Mouse (Mus musculus): ENCODE measurements around the gene Slc12a1.
"Not testable (repeated sequence)": the region's sequence is repeated elsewhere in the genome, so short reads cannot be mapped to it uniquely, and the experiment has no call there.

Slc12a1 gene

DNA sequence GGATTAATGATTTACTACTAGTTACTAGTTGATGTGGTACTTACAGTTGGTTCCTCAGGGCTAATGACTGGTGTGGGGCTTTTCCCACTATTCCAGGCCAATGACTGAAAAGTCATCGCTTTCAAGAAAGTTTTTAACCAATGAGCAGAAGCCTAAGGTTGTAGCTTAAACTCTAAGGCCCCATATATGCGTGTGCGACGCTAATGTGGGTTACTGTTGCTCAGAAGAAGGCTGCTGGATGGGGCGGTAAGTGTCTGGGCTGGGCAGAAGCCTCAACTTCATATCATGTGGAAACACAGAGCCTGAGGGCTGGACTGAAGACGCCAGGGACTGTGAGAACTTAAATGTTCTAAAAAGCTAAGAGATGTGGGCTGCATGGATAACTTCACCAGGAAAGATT is at the start of gene Slc12a1:
Gene Slc12a1 (plus strand): TSS at position 118 of the 400 bp plus-strand sequence.
- in situ Hi-C loops (cut with MboI; ENCODE audit: low pct_unique_long_range_greater_than_20kb in 1 of 2, low sequenced_read_pairs in 2 of 2, unreplicated experiment in 1 of 2) = no loop called here

GRCm38 (mm10) chr2:125104491-125104890 is 47.8 kb upstream of the Slc12a1 start:
- in situ Hi-C loops (cut with MboI; ENCODE audit: low pct_unique_long_range_greater_than_20kb in 1 of 2, low sequenced_read_pairs in 2 of 2, unreplicated experiment in 1 of 2) = not testable (repeated sequence)

GRCm38 (mm10) chr2:125106536-125106935 is 45.8 kb upstream of the Slc12a1 start:
- in situ Hi-C loops (cut with MboI; ENCODE audit: low pct_unique_long_range_greater_than_20kb in 1 of 2, low sequenced_read_pairs in 2 of 2, unreplicated experiment in 1 of 2) = not testable (repeated sequence)

DNA sequence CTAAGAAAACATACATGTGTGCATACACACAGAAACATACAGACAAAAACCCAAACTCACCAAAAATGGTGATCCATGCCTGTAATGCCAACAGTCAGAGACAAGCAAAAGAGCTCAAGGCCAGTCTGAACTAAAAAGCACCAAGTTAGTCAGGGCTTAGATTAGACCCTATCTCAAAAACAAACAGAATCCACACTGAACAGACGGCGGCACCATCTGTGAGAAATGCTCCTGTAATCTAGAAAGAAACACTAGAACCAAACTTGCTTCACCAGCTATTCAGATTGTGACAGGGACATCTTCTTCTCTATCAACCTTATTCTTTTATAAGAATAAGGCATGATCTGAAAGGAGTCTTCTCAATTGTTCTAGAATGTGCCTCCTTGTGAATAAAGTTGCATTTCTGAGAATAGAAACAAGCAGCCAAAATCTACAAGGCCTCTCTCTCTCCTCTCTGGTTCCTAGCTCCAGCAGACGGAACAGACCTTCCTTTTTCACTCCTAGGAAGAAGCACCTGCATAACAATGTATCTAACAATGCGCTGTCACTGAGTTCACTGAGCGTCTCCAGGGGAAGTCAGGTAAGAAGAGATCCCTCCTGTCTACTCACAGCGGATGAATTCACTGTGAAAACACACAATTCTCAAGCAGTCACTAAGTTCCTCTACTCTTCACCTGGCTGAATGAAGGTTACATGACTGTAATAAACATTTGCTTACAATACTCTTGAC is 32.8 kb upstream of the Slc12a1 start:
- in situ Hi-C loops (cut with MboI; ENCODE audit: low pct_unique_long_range_greater_than_20kb in 1 of 2, low sequenced_read_pairs in 2 of 2, unreplicated experiment in 1 of 2) = no loop called here

- in situ Hi-C loops (cut with MboI; ENCODE audit: low pct_unique_long_range_greater_than_20kb in 1 of 2, low sequenced_read_pairs in 2 of 2, unreplicated experiment in 1 of 2) = no loop called here
Measured at GRCm38 (mm10) chr2:125122288-125122623, 30.0 kb upstream of the Slc12a1 start.

- in situ Hi-C loops (cut with MboI; ENCODE audit: low pct_unique_long_range_greater_than_20kb in 1 of 2, low sequenced_read_pairs in 2 of 2, unreplicated experiment in 1 of 2) = no loop called here
Measured at GRCm38 (mm10) chr2:125122624-125123476, 29.5 kb upstream of the Slc12a1 start.

GRCm38 (mm10) chr2:125123477-125123852 is 28.8 kb upstream of the Slc12a1 start, which contains the start of gene Myef2:
Gene Myef2 (minus strand): TSS chr2:125123661.
- in situ Hi-C loops (cut with MboI; ENCODE audit: low pct_unique_long_range_greater_than_20kb in 1 of 2, low sequenced_read_pairs in 2 of 2, unreplicated experiment in 1 of 2) = no loop called here

DNA sequence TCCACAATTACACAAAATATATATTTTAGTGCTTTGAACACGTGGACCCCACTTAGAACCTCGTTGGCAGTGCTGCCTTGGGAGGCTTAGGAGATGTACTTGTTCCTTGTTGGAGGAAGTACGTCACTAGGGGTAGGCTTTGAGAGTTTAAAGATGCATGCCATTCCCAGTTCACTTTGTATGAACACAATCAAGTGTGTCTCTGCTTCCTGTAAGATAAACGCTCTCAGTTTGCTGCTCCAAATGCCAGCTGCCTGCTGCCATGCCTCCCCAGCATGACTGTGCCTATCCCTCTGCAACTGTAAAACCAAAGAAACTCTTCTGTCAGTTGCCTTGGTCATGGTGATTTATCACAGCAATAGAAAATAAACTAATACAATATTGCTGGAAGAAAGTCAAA is 26.5 kb upstream of the Slc12a1 start:
- in situ Hi-C loops (cut with MboI; ENCODE audit: low pct_unique_long_range_greater_than_20kb in 1 of 2, low sequenced_read_pairs in 2 of 2, unreplicated experiment in 1 of 2) = no loop called here

GRCm38 (mm10) chr2:125126792-125127191 is 25.5 kb upstream of the Slc12a1 start:
- in situ Hi-C loops (cut with MboI; ENCODE audit: low pct_unique_long_range_greater_than_20kb in 1 of 2, low sequenced_read_pairs in 2 of 2, unreplicated experiment in 1 of 2) = no loop called here

GRCm38 (mm10) chr2:125134113-125134512 is 18.2 kb upstream of the Slc12a1 start:
- in situ Hi-C loops (cut with MboI; ENCODE audit: low pct_unique_long_range_greater_than_20kb in 1 of 2, low sequenced_read_pairs in 2 of 2, unreplicated experiment in 1 of 2) = no loop called here

- in situ Hi-C loops (cut with MboI; ENCODE audit: low pct_unique_long_range_greater_than_20kb in 1 of 2, low sequenced_read_pairs in 2 of 2, unreplicated experiment in 1 of 2) = no loop called here
Measured at GRCm38 (mm10) chr2:125135903-125136811, 16.1 kb upstream of the Slc12a1 start, which contains the start of gene Ctxn2. Gene Ctxn2 (plus strand): TSS chr2:125136692.

- in situ Hi-C loops (cut with MboI; ENCODE audit: low pct_unique_long_range_greater_than_20kb in 1 of 2, low sequenced_read_pairs in 2 of 2, unreplicated experiment in 1 of 2) = no loop called here
Measured at GRCm38 (mm10) chr2:125136846-125137245, 15.5 kb upstream of the Slc12a1 start.

- in situ Hi-C loops (cut with MboI; ENCODE audit: low pct_unique_long_range_greater_than_20kb in 1 of 2, low sequenced_read_pairs in 2 of 2, unreplicated experiment in 1 of 2) = no loop called here
Measured at GRCm38 (mm10) chr2:125142336-125142735, 10.0 kb upstream of the Slc12a1 start.

GRCm38 (mm10) chr2:125154294-125154693 is 2.0 kb downstream of the Slc12a1 start:
- in situ Hi-C loops (cut with MboI; ENCODE audit: low pct_unique_long_range_greater_than_20kb in 1 of 2, low sequenced_read_pairs in 2 of 2, unreplicated experiment in 1 of 2) = no loop called here

- in situ Hi-C loops (cut with MboI; ENCODE audit: low pct_unique_long_range_greater_than_20kb in 1 of 2, low sequenced_read_pairs in 2 of 2, unreplicated experiment in 1 of 2) = no loop called here
Measured at GRCm38 (mm10) chr2:125155504-125155903, 3.2 kb downstream of the Slc12a1 start.

GRCm38 (mm10) chr2:125162012-125162470 is 9.7 kb downstream of the Slc12a1 start:
- in situ Hi-C loops (cut with MboI; ENCODE audit: low pct_unique_long_range_greater_than_20kb in 1 of 2, low sequenced_read_pairs in 2 of 2, unreplicated experiment in 1 of 2) = no loop called here

DNA sequence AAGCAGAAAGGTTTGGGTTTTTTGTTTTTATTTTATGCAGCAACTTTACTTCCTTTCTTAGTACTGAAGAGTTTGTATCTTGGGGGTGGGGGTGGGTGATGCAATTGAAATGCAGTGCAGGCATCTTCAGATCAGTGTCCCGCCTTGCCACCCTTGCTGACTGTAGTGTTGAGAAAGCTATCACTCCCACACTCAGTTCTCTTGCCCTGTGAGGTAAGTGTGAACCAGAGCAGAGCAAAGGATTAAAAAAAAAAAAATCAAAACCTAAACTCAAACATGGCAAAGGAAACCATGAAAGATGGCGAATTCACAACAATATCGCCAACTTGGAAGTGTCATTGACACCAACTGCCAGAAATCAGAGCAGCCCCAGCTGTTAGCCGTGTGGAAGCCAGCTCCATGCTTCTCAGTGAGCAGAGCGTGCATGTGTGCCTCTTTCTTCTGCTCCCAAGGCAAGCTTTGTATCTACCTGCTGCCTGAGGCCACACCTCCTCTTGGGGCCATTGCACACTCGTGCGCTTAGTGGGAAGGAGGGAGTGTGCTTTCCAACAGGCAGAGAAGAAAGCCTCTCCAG is 26.0 kb downstream of the Slc12a1 start:
- in situ Hi-C loops (cut with MboI; ENCODE audit: low pct_unique_long_range_greater_than_20kb in 1 of 2, low sequenced_read_pairs in 2 of 2, unreplicated experiment in 1 of 2) = no loop called here

DNA sequence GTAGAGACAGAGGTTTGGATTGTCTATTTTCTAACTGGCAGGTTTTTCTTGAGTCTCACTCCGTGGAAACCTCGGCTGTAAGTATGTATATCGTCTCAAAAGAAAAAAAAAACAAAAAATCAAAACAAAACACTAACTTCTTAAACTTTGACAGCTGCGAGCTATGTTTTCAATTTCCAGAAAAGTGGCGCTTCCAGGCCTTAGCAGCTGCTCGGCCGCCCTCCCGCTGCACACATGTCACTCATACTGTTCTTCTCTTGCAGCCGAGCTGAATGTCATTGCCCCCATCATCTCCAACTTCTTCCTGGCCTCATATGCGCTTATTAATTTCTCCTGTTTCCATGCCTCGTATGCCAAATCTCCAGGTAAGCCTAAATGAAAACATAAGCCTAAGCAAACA is 35.6 kb downstream of the Slc12a1 start:
- in situ Hi-C loops (cut with MboI; ENCODE audit: low pct_unique_long_range_greater_than_20kb in 1 of 2, low sequenced_read_pairs in 2 of 2, unreplicated experiment in 1 of 2) = no loop called here
